Mouse (Mus musculus) retina, postnatal 7 days (tissue): Measurements from ENCODE around the gene Olfr1371.

Experiments
- DNase-seq: peaks from one replicate; pipeline ENCODE4 v3.0.0-alpha.2; 2012; ENCODE audit warnings: low read depth, low spot score

Olfr1371 gene

GRCm38 (mm10) chr11:52213887-52214286, at the start of gene Olfr1371:
Gene Olfr1371, minus strand, starts transcription at chr11:52213987.
- no peak for DNase-seq

- DNase-seq = no peak
These were observed 48.6 kb upstream of the Olfr1371 start for GRCm38 (mm10) chr11:52262338-52262737.

- no peak for DNase-seq
These were observed 48.1 kb upstream of the Olfr1371 start for GRCm38 (mm10) chr11:52261937-52262336.

- DNase-seq = no peak
These were observed 47.1 kb upstream of the Olfr1371 start for GRCm38 (mm10) chr11:52260878-52261277.

GRCm38 (mm10) chr11:52258711-52259110, 44.9 kb upstream of the Olfr1371 start:
- DNase-seq = no peak

- no peak for DNase-seq
These were observed 43.6 kb upstream of the Olfr1371 start for GRCm38 (mm10) chr11:52257376-52257775.

GRCm38 (mm10) chr11:52255077-52255476, 41.3 kb upstream of the Olfr1371 start:
- no peak for DNase-seq

GRCm38 (mm10) chr11:52253674-52254375, 40.0 kb upstream of the Olfr1371 start:
- peak; percentile 50 for DNase-seq

- no peak for DNase-seq
These were observed 38.9 kb upstream of the Olfr1371 start for GRCm38 (mm10) chr11:52252692-52253091.

- DNase-seq = no peak
These were observed 38.0 kb upstream of the Olfr1371 start for GRCm38 (mm10) chr11:52251770-52252169.

GRCm38 (mm10) chr11:52249452-52249851, 35.7 kb upstream of the Olfr1371 start:
- no peak for DNase-seq

- no peak for DNase-seq
These were observed 27.2 kb upstream of the Olfr1371 start for GRCm38 (mm10) chr11:52240898-52241542.

GRCm38 (mm10) chr11:52234509-52234908, 20.7 kb upstream of the Olfr1371 start:
- DNase-seq = no peak

GRCm38 (mm10) chr11:52233906-52234305, 20.1 kb upstream of the Olfr1371 start:
- no peak for DNase-seq

GRCm38 (mm10) chr11:52233043-52233653, 19.4 kb upstream of the Olfr1371 start:
- DNase-seq = no peak

GRCm38 (mm10) chr11:52231606-52232541, 18.1 kb upstream of the Olfr1371 start, which contains the start of gene Skp1a:
Gene Skp1a, plus strand, starts transcription at chr11:52231995.
- peak; percentile 89 for DNase-seq

GRCm38 (mm10) chr11:52230694-52231093, 16.9 kb upstream of the Olfr1371 start:
- DNase-seq = no peak

GRCm38 (mm10) chr11:52228722-52229448, 15.1 kb upstream of the Olfr1371 start:
- no peak for DNase-seq

- DNase-seq = no peak
These were observed 13.9 kb upstream of the Olfr1371 start for GRCm38 (mm10) chr11:52227466-52228226.

GRCm38 (mm10) chr11:52227053-52227452, 13.3 kb upstream of the Olfr1371 start:
- DNase-seq = no peak
